Mouse (Mus musculus) heart, postnatal 0 days (tissue): Measurements from ENCODE around the gene Ndufc2. TPM values are rescaled to one million over a fixed set of nuclear protein-coding genes. Genes with fewer than 3 reads are reported as not detected.

Source experiments
- ATAC-seq: fragments of 200-750 bp; cut with Nextera tagmentation; 2 replicates; pipeline ENCODE4 v1.8.0; 2017; ENCODE audit warnings: low read depth, moderate number of reproducible peaks, moderate library complexity; ENCODE audit not compliant: insufficient read depth
- DNase-seq: peaks from one replicate; pipeline ENCODE4 v3.0.0-alpha.2; 2016; ENCODE audit warnings: low spot score
- H3K27ac ChIP-seq: fragments of 300-500 bp; sonication (generic); 2 replicates; pipeline ENCODE4 v1.5.1; 2014; ENCODE audit warnings: low read depth, mild to moderate bottlenecking
- H3K27me3 ChIP-seq: fragments of 300-500 bp; sonication (generic); 2 replicates; pipeline ENCODE4 v1.6.1; 2014; ENCODE audit warnings: low read length, mixed read lengths; ENCODE audit not compliant: control insufficient read depth, insufficient read depth
- H3K36me3 ChIP-seq: fragments of 300-500 bp; sonication (generic); replicated peaks from 2 replicates; pipeline ENCODE4 v1.6.1; 2014; ENCODE audit warnings: low read length, mixed read lengths; ENCODE audit not compliant: control insufficient read depth, insufficient read depth
- H3K4me1 ChIP-seq: fragments of 300-500 bp; sonication (generic); 2 replicates; pipeline ENCODE4 v1.6.1; 2014; ENCODE audit warnings: antibody characterized with exemption; ENCODE audit not compliant: control insufficient read depth, insufficient read depth
- H3K4me2 ChIP-seq: fragments of 300-500 bp; sonication (generic); 2 replicates; pipeline ENCODE4 v1.6.1; 2014; ENCODE audit warnings: low read depth, mild to moderate bottlenecking, low read length, moderate library complexity
- H3K4me3 ChIP-seq: fragments of 300-500 bp; sonication (generic); 2 replicates; pipeline ENCODE4 v1.5.1; 2014; ENCODE audit warnings: low read depth, low read length
- H3K9ac ChIP-seq: fragments of 300-500 bp; sonication (generic); replicated peaks from 2 replicates; pipeline ENCODE4 v1.6.1; 2014; ENCODE audit warnings: low read depth, low read length, mixed read lengths
- H3K9me3 ChIP-seq: fragments of 300-500 bp; sonication (generic); replicated peaks from 2 replicates; pipeline ENCODE4 v1.6.1; 2016; ENCODE audit warnings: low read length; ENCODE audit not compliant: control insufficient read depth
- CTCF ChIP-seq: IDR thresholded peaks from 2 replicates; pipeline ENCODE4 v1.5.1; 2016; ENCODE audit warnings: antibody characterized with exemption, control low read depth, low read depth
- EP300 ChIP-seq: IDR thresholded peaks from 2 replicates; pipeline ENCODE4 v1.6.1; 2016; ENCODE audit warnings: antibody characterized with exemption, low read depth
- WGBS: fragments of 180-500 bp; shearing (Covaris S2); extraction: QIAGEN DNeasy Blood & Tissue Kit; methylation state at CpG from one replicate; pipeline ENCODE4 v1.1.7; 2014; 5-methylcytosine and 5-hydroxymethylcytosine counted together
- polyA plus RNA-seq: library from polyadenylated mRNA; unstranded; fragments of >200 nt; fragmentation: Nextera tagmentation; extraction: Ambion mirVana; gene quantifications from 2 replicates; pipeline ENCODE4 v1.2.1, GENCODE M21; 2015
- total RNA-seq: library from RNA; depleted of rRNA; stranded (reverse); fragments of >200 nt; gene quantifications from 2 replicates; pipeline ENCODE4 v1.2.3, GENCODE M21; 2014; ENCODE audit warnings: low replicate concordance

Ndufc2 gene
- total and polyA plus RNA-seq, 2 experiments from 2014 or later = 949 to 1,243 TPM

DNA sequence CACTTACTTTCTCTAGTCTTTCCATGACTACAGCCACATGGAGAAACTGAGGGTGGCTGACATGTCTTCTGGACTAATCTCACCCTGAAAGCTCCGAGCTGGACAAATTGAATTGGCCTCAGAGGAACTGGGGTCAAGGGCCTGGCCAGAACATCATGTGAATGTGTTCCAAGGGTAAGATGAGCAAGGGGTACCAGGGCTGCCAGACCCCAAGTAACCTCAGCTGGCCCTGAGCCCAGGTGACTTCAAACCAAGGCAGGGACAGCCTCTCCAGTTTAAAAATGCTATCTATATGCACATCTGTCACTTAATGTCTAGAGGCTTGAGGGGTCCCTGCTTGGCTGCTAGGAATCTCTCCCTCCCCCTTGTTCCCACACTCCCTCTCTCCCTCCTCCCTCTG lies 20.6 kb downstream of the Ndufc2 start:
- H3K4me2 ChIP-seq = no peak overlapping the region
- ATAC-seq (no peak), DNase-seq (no peak)
- H3K27me3 ChIP-seq = no peaks in the 10 kb centered on the region
- no peaks in the 10 kb centered on the region for H3K36me3 ChIP-seq
- TF ChIP-seq EP300 (no peak), CTCF (no peak)
- no peaks in the 10 kb centered on the region for H3K9me3 ChIP-seq
- H3K9ac ChIP-seq = peak overlapping the region; percentile 26; the same call in 1 of the 2 replicates
- H3K4me1 ChIP-seq = peaks cover 17% of the 10 kb centered on the region
- no peak overlapping the region for H3K4me3 ChIP-seq
- no peak overlapping the region for H3K27ac ChIP-seq
- 68% methylated on average over 1 of the region's 1 CpGs for WGBS

DNA sequence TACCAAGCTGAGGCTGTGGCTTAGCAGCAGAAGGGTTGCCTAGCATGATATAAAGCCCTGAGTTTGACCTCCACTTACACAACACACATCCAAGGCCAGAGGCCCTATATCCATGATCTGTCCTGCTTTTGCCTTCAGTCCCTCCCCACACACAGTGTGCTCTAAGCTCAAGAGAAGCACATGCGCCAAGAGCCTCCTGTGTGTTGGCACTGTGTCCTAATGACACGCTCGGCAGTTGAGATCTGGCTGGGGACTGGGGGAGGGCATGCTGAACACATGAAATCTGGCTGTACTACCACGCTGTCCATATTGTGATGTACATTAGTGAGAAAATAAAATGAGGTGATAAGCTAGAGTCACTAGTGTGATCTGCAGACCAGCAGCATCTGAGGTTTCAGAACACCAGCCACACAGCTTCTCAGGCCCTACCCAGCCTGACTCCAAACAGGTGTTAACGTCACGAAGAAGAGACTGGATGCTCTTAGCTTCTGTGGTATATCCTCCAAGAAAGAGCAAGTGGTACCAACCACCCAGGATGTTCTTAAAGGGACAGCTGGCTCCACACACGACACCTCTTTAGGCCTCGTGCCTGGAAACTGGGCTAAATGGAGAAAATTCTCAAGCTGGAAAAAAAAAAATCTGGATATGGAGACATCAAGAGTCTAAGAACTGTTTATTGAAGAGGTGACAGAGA lies 21.3 kb downstream of the Ndufc2 start:
- ATAC-seq (peak; percentile 55), DNase-seq (no peak)
- 61% methylated on average over 8 of the region's 8 CpGs for WGBS
- Histone ChIP-seq H3K4me2 (no peak overlapping the region), H3K36me3 (no peaks in the 10 kb centered on the region), H3K27me3 (no peaks in the 10 kb centered on the region), H3K4me3 (no peak overlapping the region), H3K9me3 (no peaks in the 10 kb centered on the region), H3K4me1 (peaks cover 15% of the 10 kb centered on the region), H3K9ac (peak overlapping the region; percentile 26; the same call in 1 of the 2 replicates), H3K27ac (no peak overlapping the region; the same call in 1 of the 2 replicates)
- no peak for TF ChIP-seq EP300
- no peak for TF ChIP-seq CTCF

- DNase-seq = no peak
- Histone ChIP-seq H3K27ac (no peak overlapping the region), H3K9me3 (no peaks in the 10 kb centered on the region), H3K4me3 (no peak overlapping the region), H3K27me3 (no peaks in the 10 kb centered on the region), H3K4me2 (no peak overlapping the region), H3K9ac (no peak overlapping the region), H3K36me3 (no peaks in the 10 kb centered on the region), H3K4me1 (peaks cover 11% of the 10 kb centered on the region; the same call in 1 of the 2 replicates)
- TF ChIP-seq CTCF (no peak), EP300 (no peak)
- WGBS = 42% methylated on average over 5 of the region's 5 CpGs
- ATAC-seq = no peak
Observed at GRCm38 (mm10) chr7:97423754-97424153, 24.0 kb downstream of the Ndufc2 start.

DNA sequence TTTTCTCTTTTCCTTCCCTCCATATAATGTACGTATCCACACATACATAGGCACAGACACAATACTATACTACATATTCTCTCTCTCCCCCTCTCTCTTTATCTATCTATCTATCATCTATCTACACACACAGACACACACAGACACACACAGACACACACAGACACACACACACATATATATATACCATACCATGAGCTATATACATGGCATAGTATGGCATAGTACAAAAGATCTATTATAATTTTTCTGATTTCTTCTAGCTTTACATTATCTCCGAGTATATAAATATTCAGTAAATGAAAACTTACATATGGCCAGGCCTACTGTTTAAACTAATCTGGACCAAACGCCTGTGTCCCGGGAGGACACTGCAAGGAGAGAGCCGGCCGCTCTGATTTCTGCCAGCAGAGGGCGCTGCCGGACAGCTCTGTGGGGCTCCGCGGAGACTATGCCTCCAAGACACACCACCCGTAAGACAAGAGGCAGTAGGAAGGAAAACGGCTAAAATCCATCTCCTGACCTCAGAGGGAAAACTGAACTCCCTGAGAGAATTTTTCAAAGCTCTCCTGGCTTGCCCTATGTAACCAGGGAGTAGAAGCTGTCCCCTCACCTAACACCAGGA lies 24.9 kb downstream of the Ndufc2 start:
- ATAC-seq (peak; percentile 82), DNase-seq (peak; percentile 69)
- H3K36me3 ChIP-seq = no peaks in the 10 kb centered on the region
- peak; percentile 92 for TF ChIP-seq CTCF
- TF ChIP-seq EP300 = no peak
- H3K27ac ChIP-seq = no peak overlapping the region
- no peaks in the 10 kb centered on the region for H3K9me3 ChIP-seq
- H3K4me2 ChIP-seq = no peak overlapping the region
- H3K9ac ChIP-seq = no peak overlapping the region
- no peaks in the 10 kb centered on the region for H3K27me3 ChIP-seq
- H3K4me1 ChIP-seq = peaks cover 11% of the 10 kb centered on the region; the same call in 1 of the 2 replicates
- no peak overlapping the region for H3K4me3 ChIP-seq
- 8% methylated on average over 12 of the region's 12 CpGs for WGBS

DNA sequence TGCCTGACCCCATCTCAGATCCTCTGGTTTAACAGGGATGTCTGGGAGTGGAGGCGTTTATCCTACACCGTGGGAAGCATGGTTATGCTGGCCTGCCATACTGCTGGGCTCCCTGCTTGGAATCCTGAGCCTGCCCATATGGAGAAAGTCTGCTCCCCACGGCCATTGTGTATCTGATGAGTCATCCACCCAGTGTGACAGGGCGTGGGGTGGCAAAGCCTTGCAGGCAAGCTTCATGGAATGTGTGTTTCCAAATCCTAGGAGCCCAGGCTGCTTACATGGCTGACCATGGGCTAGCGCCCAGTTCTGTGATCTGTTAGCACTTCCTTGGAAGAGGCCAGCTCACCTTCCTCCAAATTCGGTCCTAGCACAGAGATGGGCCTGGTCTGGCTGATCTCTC lies 26.8 kb downstream of the Ndufc2 start:
- DNase-seq (no peak), ATAC-seq (no peak)
- Histone ChIP-seq H3K4me1 (no peaks in the 10 kb centered on the region), H3K4me3 (no peak overlapping the region), H3K27ac (no peak overlapping the region), H3K9me3 (no peaks in the 10 kb centered on the region), H3K4me2 (no peak overlapping the region), H3K27me3 (no peaks in the 10 kb centered on the region), H3K36me3 (no peaks in the 10 kb centered on the region), H3K9ac (no peak overlapping the region)
- 50% methylated on average over 6 of the region's 6 CpGs for WGBS
- no peak for TF ChIP-seq EP300
- no peak for TF ChIP-seq CTCF
